Mouse (Mus musculus): ENCODE data around the gene Aldh1l1.

Gene Aldh1l1

GRCm38 (mm10) chr6:90601736-90602135, 115.5 kb downstream of the Aldh1l1 start:
- no peak for DNase-seq

GRCm38 (mm10) chr6:90602304-90602703, 116.1 kb downstream of the Aldh1l1 start:
- no peak for DNase-seq

GRCm38 (mm10) chr6:90603126-90603525, 116.9 kb downstream of the Aldh1l1 start:
- no peak for DNase-seq

GRCm38 (mm10) chr6:90604130-90604529, 117.9 kb downstream of the Aldh1l1 start:
- DNase-seq: no peak

- DNase-seq: peak; percentile 93
These were observed 118.5 kb downstream of the Aldh1l1 start, which contains the start of gene Slc41a3 for GRCm38 (mm10) chr6:90604533-90605297. Slc41a3 (plus strand) TSS chr6:90604725.

- DNase-seq: peak; percentile 53
These were observed 119.1 kb downstream of the Aldh1l1 start for GRCm38 (mm10) chr6:90605298-90605665.

- DNase-seq: peak; percentile 74
These were observed 120.3 kb downstream of the Aldh1l1 start for GRCm38 (mm10) chr6:90606538-90606937.

GRCm38 (mm10) chr6:90607196-90607595, 121.0 kb downstream of the Aldh1l1 start:
- DNase-seq: peak; percentile 57

- DNase-seq: no peak
These were observed 122.0 kb downstream of the Aldh1l1 start for GRCm38 (mm10) chr6:90608186-90608585.

GRCm38 (mm10) chr6:90610248-90610647, 124.0 kb downstream of the Aldh1l1 start:
- DNase-seq: no peak

GRCm38 (mm10) chr6:90613277-90613676, 127.0 kb downstream of the Aldh1l1 start:
- no peak for DNase-seq

- no peak for DNase-seq
These were observed 129.1 kb downstream of the Aldh1l1 start for GRCm38 (mm10) chr6:90615362-90615761.

- no peak for DNase-seq
These were observed 129.8 kb downstream of the Aldh1l1 start for GRCm38 (mm10) chr6:90615991-90616390.

GRCm38 (mm10) chr6:90616481-90616880, 130.3 kb downstream of the Aldh1l1 start:
- no peak for DNase-seq

GRCm38 (mm10) chr6:90618274-90618673, 132.0 kb downstream of the Aldh1l1 start:
- no peak for DNase-seq

GRCm38 (mm10) chr6:90618821-90619636, 132.8 kb downstream of the Aldh1l1 start:
- DNase-seq: no peak

GRCm38 (mm10) chr6:90619936-90620335, 133.7 kb downstream of the Aldh1l1 start:
- DNase-seq: no peak

GRCm38 (mm10) chr6:90620791-90621583, 134.8 kb downstream of the Aldh1l1 start:
- DNase-seq: no peak

- DNase-seq: no peak
These were observed 135.3 kb downstream of the Aldh1l1 start for GRCm38 (mm10) chr6:90621584-90621890.

GRCm38 (mm10) chr6:90622758-90623455, 136.7 kb downstream of the Aldh1l1 start:
- no peak for DNase-seq

- no peak for DNase-seq
These were observed 137.2 kb downstream of the Aldh1l1 start for GRCm38 (mm10) chr6:90623456-90623836.

GRCm38 (mm10) chr6:90624184-90624583, 138.0 kb downstream of the Aldh1l1 start:
- DNase-seq: no peak

GRCm38 (mm10) chr6:90624733-90625132, 138.5 kb downstream of the Aldh1l1 start:
- no peak for DNase-seq
